Mouse (Mus musculus): Measurements from ENCODE around the gene Prdm1. TPM values are rescaled to one million over a fixed set of nuclear protein-coding genes. Genes with fewer than 3 reads are reported as not detected.

Gene Prdm1
- polyA plus RNA-seq, 2 experiments: 0.12 to 0.13 TPM

GRCm38 (mm10) chr10:44420211-44420610 lies 108.1 kb downstream of the Prdm1 start:
- no peaks in the 10 kb centered on the region for H3K4me1 ChIP-seq (replicated peaks; ENCODE audit: control insufficient read depth in 2 of 2, insufficient read depth in 2 of 2, low read length in 1 of 2)
- DNase-seq (ENCODE audit: low read depth in 3 of 3, low spot score in 3 of 3) (no peak), ATAC-seq (ENCODE audit: insufficient read depth) (no peak)
- no peaks in the 10 kb centered on the region for H3K27me3 ChIP-seq (ENCODE audit: control insufficient read depth, insufficient read depth, low read length)
- H3K4me2 ChIP-seq (ENCODE audit: low read depth): no peak overlapping the region
- TF ChIP-seq CTCF (IDR thresholded peaks at IDR 0.05; ENCODE audit: low read depth): no peak
- TF ChIP-seq EP300 (IDR thresholded peaks at IDR 0.05; ENCODE audit: low read depth): no peak
- 61% methylated on average over 3 of the region's 3 CpGs for WGBS (ENCODE audit: insufficient replicate concordance)
- no peaks in the 10 kb centered on the region for H3K36me3 ChIP-seq (replicated peaks; ENCODE audit: control insufficient read depth, insufficient read depth, low read depth)
- H3K9ac ChIP-seq (replicated peaks): no peak overlapping the region
- H3K27ac ChIP-seq: no peak overlapping the region
- H3K9me3 ChIP-seq (ENCODE audit: control insufficient read depth, low read length): no peaks in the 10 kb centered on the region
- no peak overlapping the region for H3K4me3 ChIP-seq (ENCODE audit: insufficient read depth in 1 of 2, low read depth in 2 of 2, low read length in 2 of 2)

DNA sequence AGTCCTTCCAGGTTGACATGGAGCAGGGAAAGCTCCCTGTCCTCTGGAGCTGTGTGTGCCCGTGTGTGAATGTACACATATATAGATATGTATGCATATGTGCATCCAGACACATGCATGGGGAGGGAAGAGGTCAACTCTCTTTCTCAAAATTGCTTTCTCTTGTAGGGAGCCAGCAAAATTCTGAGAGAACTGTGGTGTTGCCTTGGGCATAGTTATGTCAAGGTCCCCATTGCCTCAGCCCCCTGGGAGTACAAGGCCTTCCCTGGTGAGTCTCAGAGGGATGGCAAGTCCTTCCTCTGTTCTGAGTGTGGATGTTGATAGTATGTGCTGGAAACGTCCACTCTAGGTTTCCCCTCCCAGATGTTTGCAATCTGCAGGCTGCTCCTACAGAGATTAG lies 109.4 kb downstream of the Prdm1 start:
- TF ChIP-seq CTCF (IDR thresholded peaks at IDR 0.05; ENCODE audit: low read depth) (no peak), EP300 (IDR thresholded peaks at IDR 0.05; ENCODE audit: low read depth) (no peak)
- WGBS (ENCODE audit: insufficient replicate concordance): 43% methylated on average over 2 of the region's 2 CpGs
- no peak overlapping the region for H3K4me3 ChIP-seq (ENCODE audit: insufficient read depth in 1 of 2, low read depth in 2 of 2, low read length in 2 of 2)
- no peaks in the 10 kb centered on the region for H3K4me1 ChIP-seq (replicated peaks; ENCODE audit: control insufficient read depth in 2 of 2, insufficient read depth in 2 of 2, low read length in 1 of 2)
- no peak for ATAC-seq (ENCODE audit: insufficient read depth)
- H3K9ac ChIP-seq (replicated peaks): no peak overlapping the region
- no peaks in the 10 kb centered on the region for H3K27me3 ChIP-seq (ENCODE audit: control insufficient read depth, insufficient read depth, low read length)
- DNase-seq (ENCODE audit: low read depth in 3 of 3, low spot score in 3 of 3): no peak
- no peaks in the 10 kb centered on the region for H3K9me3 ChIP-seq (ENCODE audit: control insufficient read depth, low read length)
- no peak overlapping the region for H3K4me2 ChIP-seq (ENCODE audit: low read depth)
- H3K36me3 ChIP-seq (replicated peaks; ENCODE audit: control insufficient read depth, insufficient read depth, low read depth): no peaks in the 10 kb centered on the region
- H3K27ac ChIP-seq: no peak overlapping the region

DNA sequence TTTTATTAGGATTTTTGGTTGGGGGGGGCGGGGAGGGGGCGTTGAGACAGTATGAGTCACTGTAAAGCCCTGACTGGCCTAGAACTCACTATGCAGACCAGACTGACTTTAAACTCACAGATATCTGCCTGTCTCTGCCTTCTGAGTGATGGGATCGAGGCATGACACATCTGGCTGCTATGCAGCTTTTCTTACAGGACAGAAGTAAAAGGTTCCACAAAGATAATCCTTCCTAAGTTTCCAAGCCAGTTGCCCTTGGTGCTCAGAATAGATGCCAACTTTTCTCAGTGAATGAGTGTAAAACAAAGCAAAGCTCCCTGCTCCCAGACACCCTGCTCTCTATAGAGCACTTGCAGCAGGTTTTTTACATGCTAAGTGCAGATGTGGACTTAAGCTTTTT lies 112.7 kb downstream of the Prdm1 start:
- Histone ChIP-seq H3K4me2 (ENCODE audit: low read depth) (no peak overlapping the region), H3K27me3 (ENCODE audit: control insufficient read depth, insufficient read depth, low read length) (no peaks in the 10 kb centered on the region), H3K9ac (replicated peaks) (no peak overlapping the region), H3K4me3 (ENCODE audit: insufficient read depth in 1 of 2, low read depth in 2 of 2, low read length in 2 of 2) (no peak overlapping the region), H3K4me1 (replicated peaks; ENCODE audit: control insufficient read depth in 2 of 2, insufficient read depth in 2 of 2, low read length in 1 of 2) (no peaks in the 10 kb centered on the region), H3K27ac (no peak overlapping the region), H3K36me3 (replicated peaks; ENCODE audit: control insufficient read depth, insufficient read depth, low read depth) (no peaks in the 10 kb centered on the region), H3K9me3 (ENCODE audit: control insufficient read depth, low read length) (no peaks in the 10 kb centered on the region)
- ATAC-seq (ENCODE audit: insufficient read depth) (no peak), DNase-seq (ENCODE audit: low read depth in 3 of 3, low spot score in 3 of 3) (no peak)
- 73% methylated on average over 3 of the region's 3 CpGs for WGBS (ENCODE audit: insufficient replicate concordance)
- no peak for TF ChIP-seq EP300 (IDR thresholded peaks at IDR 0.05; ENCODE audit: low read depth)
- no peak for TF ChIP-seq CTCF (IDR thresholded peaks at IDR 0.05; ENCODE audit: low read depth)

DNA sequence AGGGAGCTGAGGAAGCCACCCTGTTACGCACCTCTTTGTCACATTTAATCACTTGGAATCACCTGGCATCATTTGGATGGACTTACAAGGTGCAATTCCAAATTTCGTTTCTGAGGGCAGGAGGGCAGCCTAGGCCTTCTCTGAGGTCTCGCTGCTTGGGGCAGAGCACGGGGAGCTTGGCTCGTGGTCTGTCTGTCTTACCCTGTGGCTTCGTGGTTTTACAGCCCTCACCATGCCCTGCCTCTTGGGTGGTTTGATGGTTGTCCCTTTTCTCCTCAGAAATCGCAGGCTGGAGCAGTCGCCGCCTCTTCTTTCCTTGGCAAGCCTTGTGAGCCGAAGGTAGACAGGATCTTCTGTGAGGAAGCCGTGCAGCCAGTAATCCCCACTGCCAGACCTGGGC lies 118.3 kb downstream of the Prdm1 start:
- Histone ChIP-seq H3K4me3 (ENCODE audit: insufficient read depth in 1 of 2, low read depth in 2 of 2, low read length in 2 of 2) (no peak overlapping the region), H3K27ac (no peak overlapping the region), H3K9ac (replicated peaks) (no peak overlapping the region), H3K4me1 (replicated peaks; ENCODE audit: control insufficient read depth in 2 of 2, insufficient read depth in 2 of 2, low read length in 1 of 2) (no peaks in the 10 kb centered on the region), H3K9me3 (ENCODE audit: control insufficient read depth, low read length) (no peaks in the 10 kb centered on the region), H3K36me3 (replicated peaks; ENCODE audit: control insufficient read depth, insufficient read depth, low read depth) (no peaks in the 10 kb centered on the region), H3K27me3 (ENCODE audit: control insufficient read depth, insufficient read depth, low read length) (no peaks in the 10 kb centered on the region), H3K4me2 (ENCODE audit: low read depth) (no peak overlapping the region)
- TF ChIP-seq EP300 (IDR thresholded peaks at IDR 0.05; ENCODE audit: low read depth) (no peak), CTCF (IDR thresholded peaks at IDR 0.05; ENCODE audit: low read depth) (no peak)
- DNase-seq (ENCODE audit: low read depth in 3 of 3, low spot score in 3 of 3) (no peak), ATAC-seq (ENCODE audit: insufficient read depth) (no peak)
- 36% methylated on average over 11 of the region's 11 CpGs for WGBS (ENCODE audit: insufficient replicate concordance)

GRCm38 (mm10) chr10:44409054-44409453 lies 119.2 kb downstream of the Prdm1 start:
- Histone ChIP-seq H3K27ac (no peak overlapping the region), H3K36me3 (replicated peaks; ENCODE audit: control insufficient read depth, insufficient read depth, low read depth) (no peaks in the 10 kb centered on the region), H3K9ac (replicated peaks) (no peak overlapping the region), H3K4me2 (ENCODE audit: low read depth) (no peak overlapping the region), H3K4me3 (ENCODE audit: insufficient read depth in 1 of 2, low read depth in 2 of 2, low read length in 2 of 2) (no peak overlapping the region), H3K27me3 (ENCODE audit: control insufficient read depth, insufficient read depth, low read length) (no peaks in the 10 kb centered on the region), H3K9me3 (ENCODE audit: control insufficient read depth, low read length) (no peaks in the 10 kb centered on the region), H3K4me1 (replicated peaks; ENCODE audit: control insufficient read depth in 2 of 2, insufficient read depth in 2 of 2, low read length in 1 of 2) (no peaks in the 10 kb centered on the region)
- ATAC-seq (ENCODE audit: insufficient read depth) (no peak), DNase-seq (ENCODE audit: low read depth in 3 of 3, low spot score in 3 of 3) (no peak)
- WGBS (ENCODE audit: insufficient replicate concordance): 60% methylated on average over 10 of the region's 10 CpGs
- TF ChIP-seq EP300 (IDR thresholded peaks at IDR 0.05; ENCODE audit: low read depth) (no peak), CTCF (IDR thresholded peaks at IDR 0.05; ENCODE audit: low read depth) (no peak)

Data from liver, embryonic 14.5 days (tissue).